Mouse (Mus musculus): ENCODE results near the gene Ctnna3. TPM values are rescaled to one million over a fixed set of nuclear protein-coding genes. Genes with fewer than 3 reads are reported as not detected.

Gene Ctnna3
- polyA plus RNA-seq, 1 experiment from 2014 or later, result 0.35 TPM

DNA sequence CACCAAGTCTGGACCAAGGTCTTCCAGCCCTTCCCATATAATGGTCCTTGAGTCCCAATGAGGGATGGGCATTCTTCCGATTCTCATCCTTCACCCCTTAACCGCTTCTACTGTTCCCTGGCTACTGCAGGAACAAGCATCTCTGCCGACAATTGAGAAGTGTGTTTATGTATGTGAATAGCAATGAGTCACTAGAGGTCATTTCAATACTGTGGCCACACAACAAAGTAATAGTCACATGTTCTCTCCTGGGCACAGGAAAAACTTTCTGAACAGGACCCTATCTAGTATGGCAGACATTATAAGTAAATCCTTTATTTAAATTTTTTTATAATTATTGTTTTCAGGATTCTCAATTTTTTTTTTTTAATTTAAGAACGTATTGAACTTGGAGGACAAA, 1211.2 kb downstream of the Ctnna3 start:
- no peaks in the 10 kb centered on the region for H3K36me3 ChIP-seq (replicated peaks; ENCODE audit: control insufficient read depth, insufficient read depth, low read depth, low read length)
- H3K27ac ChIP-seq (replicated peaks; ENCODE audit: low read depth, low read length), result no peak overlapping the region
- H3K27me3 ChIP-seq (ENCODE audit: control insufficient read depth, insufficient read depth, low read length), result no peaks in the 10 kb centered on the region
- H3K4me2 ChIP-seq (ENCODE audit: low read depth, low read length), result no peak overlapping the region
- H3K9ac ChIP-seq (replicated peaks; ENCODE audit: low read length), result no peak overlapping the region
- DNase-seq (ENCODE audit: low spot score), result no peak
- no peak for ATAC-seq (replicated peaks; ENCODE audit: insufficient number of reproducible peaks, low FRiP score, low TSS enrichment, low read depth)
- 73% methylated on average over 4 of the region's 4 CpGs for WGBS
- H3K4me3 ChIP-seq (ENCODE audit: low read depth, low read length), result no peak overlapping the region
- H3K4me1 ChIP-seq (ENCODE audit: control insufficient read depth, insufficient read depth, low read length), result no peaks in the 10 kb centered on the region
- H3K9me3 ChIP-seq (replicated peaks; ENCODE audit: control insufficient read depth, low read length), result no peaks in the 10 kb centered on the region

DNA sequence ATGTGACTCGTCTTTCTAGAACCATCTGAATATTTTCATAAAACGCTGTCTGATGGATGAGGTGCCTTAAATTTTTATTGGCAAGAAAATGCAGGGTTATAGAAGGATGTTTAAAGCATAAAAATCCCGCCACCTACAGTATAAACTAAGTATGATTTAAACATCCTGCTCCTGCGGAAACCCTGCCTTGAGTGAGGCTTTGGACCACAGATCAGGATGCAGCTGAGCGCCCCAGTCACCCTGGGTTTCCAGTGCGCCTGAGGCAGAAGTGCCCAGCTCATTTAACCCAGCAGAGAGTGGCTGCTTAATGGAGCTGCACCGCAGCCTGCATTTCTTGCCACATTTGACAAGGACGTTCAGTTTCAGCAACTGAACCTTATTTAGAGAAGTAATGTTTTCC, 1211.7 kb downstream of the Ctnna3 start:
- WGBS, result 52% methylated on average over 8 of the region's 8 CpGs
- Histone ChIP-seq H3K9me3 (replicated peaks; ENCODE audit: control insufficient read depth, low read length) (no peaks in the 10 kb centered on the region), H3K9ac (replicated peaks; ENCODE audit: low read length) (no peak overlapping the region), H3K27me3 (ENCODE audit: control insufficient read depth, insufficient read depth, low read length) (no peaks in the 10 kb centered on the region), H3K4me1 (ENCODE audit: control insufficient read depth, insufficient read depth, low read length) (no peaks in the 10 kb centered on the region), H3K27ac (replicated peaks; ENCODE audit: low read depth, low read length) (no peak overlapping the region), H3K4me2 (ENCODE audit: low read depth, low read length) (no peak overlapping the region), H3K36me3 (replicated peaks; ENCODE audit: control insufficient read depth, insufficient read depth, low read depth, low read length) (no peaks in the 10 kb centered on the region), H3K4me3 (ENCODE audit: low read depth, low read length) (no peak overlapping the region)
- ATAC-seq (replicated peaks; ENCODE audit: insufficient number of reproducible peaks, low FRiP score, low TSS enrichment, low read depth) (no peak), DNase-seq (ENCODE audit: low spot score) (peak; percentile 22)

DNA sequence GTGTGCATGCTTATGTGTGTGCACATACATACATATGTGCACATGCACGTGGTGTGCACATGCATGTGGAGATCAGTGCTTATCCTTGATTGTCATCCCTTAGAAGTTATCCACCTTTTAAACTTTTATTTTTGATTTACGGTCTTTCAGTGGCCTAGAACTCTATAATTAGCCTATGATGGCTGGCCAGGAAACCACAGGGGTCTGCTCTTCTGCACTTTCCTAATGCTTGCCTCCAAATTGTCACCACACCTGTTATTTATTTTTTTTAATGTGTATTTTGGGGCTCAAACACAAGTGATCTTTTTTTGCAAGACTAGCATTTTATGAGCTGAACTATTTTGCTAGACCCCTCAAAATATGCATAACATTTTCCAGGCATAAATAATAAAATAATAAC, 1214.1 kb downstream of the Ctnna3 start:
- Histone ChIP-seq H3K27me3 (ENCODE audit: control insufficient read depth, insufficient read depth, low read length) (no peaks in the 10 kb centered on the region), H3K4me2 (ENCODE audit: low read depth, low read length) (no peak overlapping the region), H3K9me3 (replicated peaks; ENCODE audit: control insufficient read depth, low read length) (no peaks in the 10 kb centered on the region), H3K27ac (replicated peaks; ENCODE audit: low read depth, low read length) (no peak overlapping the region), H3K36me3 (replicated peaks; ENCODE audit: control insufficient read depth, insufficient read depth, low read depth, low read length) (no peaks in the 10 kb centered on the region), H3K9ac (replicated peaks; ENCODE audit: low read length) (no peak overlapping the region), H3K4me3 (ENCODE audit: low read depth, low read length) (no peak overlapping the region), H3K4me1 (ENCODE audit: control insufficient read depth, insufficient read depth, low read length) (no peaks in the 10 kb centered on the region)
- WGBS, result 71% methylated on average over 2 of the region's 2 CpGs
- DNase-seq (ENCODE audit: low spot score) (no peak), ATAC-seq (replicated peaks; ENCODE audit: insufficient number of reproducible peaks, low FRiP score, low TSS enrichment, low read depth) (no peak)

DNA sequence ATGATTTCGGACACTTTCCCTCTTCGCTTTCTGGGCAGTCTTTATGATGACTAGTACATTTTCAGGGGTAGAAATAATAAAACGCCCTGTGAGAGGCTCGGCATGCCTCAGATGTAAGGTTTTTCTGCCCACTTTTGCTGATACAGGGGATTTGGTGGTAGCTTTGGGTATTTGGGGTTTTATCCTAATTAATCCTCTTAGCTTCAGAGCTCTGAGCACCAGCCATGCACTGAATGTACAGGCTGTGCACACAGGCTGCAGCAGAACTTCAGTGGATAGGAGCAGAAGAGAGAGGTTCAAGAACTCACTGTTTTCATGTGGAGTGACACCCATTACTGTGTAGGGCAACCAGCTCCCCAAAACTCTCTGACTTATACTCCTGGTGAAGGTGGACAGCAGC, 1231.3 kb downstream of the Ctnna3 start:
- Histone ChIP-seq H3K36me3 (replicated peaks; ENCODE audit: control insufficient read depth, insufficient read depth, low read depth, low read length) (no peaks in the 10 kb centered on the region), H3K27ac (replicated peaks; ENCODE audit: low read depth, low read length) (no peak overlapping the region), H3K9me3 (replicated peaks; ENCODE audit: control insufficient read depth, low read length) (no peaks in the 10 kb centered on the region), H3K4me2 (ENCODE audit: low read depth, low read length) (no peak overlapping the region), H3K9ac (replicated peaks; ENCODE audit: low read length) (no peak overlapping the region), H3K4me3 (ENCODE audit: low read depth, low read length) (no peak overlapping the region), H3K27me3 (ENCODE audit: control insufficient read depth, insufficient read depth, low read length) (no peaks in the 10 kb centered on the region), H3K4me1 (ENCODE audit: control insufficient read depth, insufficient read depth, low read length) (no peaks in the 10 kb centered on the region)
- DNase-seq (ENCODE audit: low spot score) (no peak), ATAC-seq (replicated peaks; ENCODE audit: insufficient number of reproducible peaks, low FRiP score, low TSS enrichment, low read depth) (no peak)
- WGBS, result 70% methylated on average over 4 of the region's 4 CpGs

DNA sequence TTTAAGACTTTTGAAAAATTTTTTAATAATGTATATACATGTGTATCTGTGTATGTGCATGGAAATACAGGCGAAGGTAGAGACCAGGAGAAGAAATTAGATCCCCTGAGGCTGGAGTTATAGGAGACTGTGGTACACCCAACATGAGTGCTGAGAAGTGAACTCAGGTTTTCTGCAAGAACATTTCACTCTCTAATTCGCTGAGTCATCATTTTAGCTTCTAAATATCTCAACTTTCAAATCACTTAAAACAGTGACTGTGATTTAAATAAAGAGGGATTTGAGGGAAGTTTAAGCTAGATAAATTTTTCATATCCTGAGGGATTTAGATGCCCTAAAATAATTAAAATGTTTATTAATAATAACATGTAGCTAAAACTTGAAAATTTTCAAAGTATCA, 1241.6 kb downstream of the Ctnna3 start:
- Histone ChIP-seq H3K4me1 (ENCODE audit: control insufficient read depth, insufficient read depth, low read length) (no peaks in the 10 kb centered on the region), H3K36me3 (replicated peaks; ENCODE audit: control insufficient read depth, insufficient read depth, low read depth, low read length) (no peaks in the 10 kb centered on the region), H3K9ac (replicated peaks; ENCODE audit: low read length) (no peak overlapping the region), H3K27ac (replicated peaks; ENCODE audit: low read depth, low read length) (no peak overlapping the region), H3K27me3 (ENCODE audit: control insufficient read depth, insufficient read depth, low read length) (no peaks in the 10 kb centered on the region), H3K4me3 (ENCODE audit: low read depth, low read length) (no peak overlapping the region), H3K9me3 (replicated peaks; ENCODE audit: control insufficient read depth, low read length) (no peaks in the 10 kb centered on the region), H3K4me2 (ENCODE audit: low read depth, low read length) (no peak overlapping the region)
- WGBS, result 80% methylated on average over 2 of the region's 2 CpGs
- ATAC-seq (replicated peaks; ENCODE audit: insufficient number of reproducible peaks, low FRiP score, low TSS enrichment, low read depth), result no peak
- DNase-seq (ENCODE audit: low spot score), result no peak

DNA sequence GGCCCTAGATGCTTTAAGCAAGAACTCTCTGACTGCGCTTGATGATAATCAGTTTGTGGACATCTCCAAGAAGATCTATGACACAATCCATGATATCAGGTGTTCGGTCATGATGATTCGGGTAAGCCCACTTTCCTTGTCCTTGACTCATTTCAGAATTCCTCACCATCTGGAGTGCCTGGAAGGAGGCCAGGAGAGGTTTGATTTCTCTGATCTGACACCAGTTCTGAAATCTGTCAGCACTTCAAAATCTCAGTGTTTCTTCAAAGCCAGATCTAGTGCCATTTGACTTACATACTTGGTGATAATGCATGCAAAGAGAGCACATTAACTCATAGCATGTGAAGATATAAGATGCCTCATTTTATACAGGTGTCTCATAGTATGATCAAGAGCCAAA, 1245.9 kb downstream of the Ctnna3 start:
- Histone ChIP-seq H3K4me2 (ENCODE audit: low read depth, low read length) (no peak overlapping the region), H3K27ac (replicated peaks; ENCODE audit: low read depth, low read length) (no peak overlapping the region), H3K9me3 (replicated peaks; ENCODE audit: control insufficient read depth, low read length) (no peaks in the 10 kb centered on the region), H3K9ac (replicated peaks; ENCODE audit: low read length) (no peak overlapping the region), H3K4me1 (ENCODE audit: control insufficient read depth, insufficient read depth, low read length) (no peaks in the 10 kb centered on the region), H3K36me3 (replicated peaks; ENCODE audit: control insufficient read depth, insufficient read depth, low read depth, low read length) (no peaks in the 10 kb centered on the region), H3K27me3 (ENCODE audit: control insufficient read depth, insufficient read depth, low read length) (no peaks in the 10 kb centered on the region), H3K4me3 (ENCODE audit: low read depth, low read length) (no peak overlapping the region)
- 87% methylated on average over 3 of the region's 3 CpGs for WGBS
- DNase-seq (ENCODE audit: low spot score), result no peak
- ATAC-seq (replicated peaks; ENCODE audit: insufficient number of reproducible peaks, low FRiP score, low TSS enrichment, low read depth), result no peak

DNA sequence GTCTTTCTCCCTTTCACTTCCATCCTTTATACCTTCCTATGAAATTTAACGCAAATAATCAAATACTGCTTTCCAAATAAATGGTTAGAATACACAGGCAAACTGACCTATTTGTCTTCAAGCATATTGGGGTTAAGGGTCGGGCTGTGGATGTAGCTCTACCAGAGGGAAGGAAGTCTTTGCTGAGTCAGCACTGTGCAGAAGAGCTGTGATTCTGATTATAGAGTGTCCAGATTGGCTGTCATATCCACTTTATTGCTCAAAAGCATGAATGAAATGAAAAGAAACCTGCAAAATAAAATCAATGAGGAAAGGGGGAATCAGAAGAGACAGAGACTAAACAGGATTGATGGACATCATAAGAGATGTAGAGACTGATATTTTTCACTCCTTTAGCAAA, 1280.1 kb downstream of the Ctnna3 start:
- Histone ChIP-seq H3K27me3 (ENCODE audit: control insufficient read depth, insufficient read depth, low read length) (no peaks in the 10 kb centered on the region), H3K4me2 (ENCODE audit: low read depth, low read length) (no peak overlapping the region), H3K4me3 (ENCODE audit: low read depth, low read length) (no peak overlapping the region), H3K36me3 (replicated peaks; ENCODE audit: control insufficient read depth, insufficient read depth, low read depth, low read length) (no peaks in the 10 kb centered on the region), H3K9me3 (replicated peaks; ENCODE audit: control insufficient read depth, low read length) (no peaks in the 10 kb centered on the region), H3K4me1 (ENCODE audit: control insufficient read depth, insufficient read depth, low read length) (no peaks in the 10 kb centered on the region), H3K9ac (replicated peaks; ENCODE audit: low read length) (no peak overlapping the region), H3K27ac (replicated peaks; ENCODE audit: low read depth, low read length) (no peak overlapping the region)
- DNase-seq (ENCODE audit: low spot score) (no peak), ATAC-seq (replicated peaks; ENCODE audit: insufficient number of reproducible peaks, low FRiP score, low TSS enrichment, low read depth) (no peak)
- 79% methylated on average over 2 of the region's 2 CpGs for WGBS

DNA sequence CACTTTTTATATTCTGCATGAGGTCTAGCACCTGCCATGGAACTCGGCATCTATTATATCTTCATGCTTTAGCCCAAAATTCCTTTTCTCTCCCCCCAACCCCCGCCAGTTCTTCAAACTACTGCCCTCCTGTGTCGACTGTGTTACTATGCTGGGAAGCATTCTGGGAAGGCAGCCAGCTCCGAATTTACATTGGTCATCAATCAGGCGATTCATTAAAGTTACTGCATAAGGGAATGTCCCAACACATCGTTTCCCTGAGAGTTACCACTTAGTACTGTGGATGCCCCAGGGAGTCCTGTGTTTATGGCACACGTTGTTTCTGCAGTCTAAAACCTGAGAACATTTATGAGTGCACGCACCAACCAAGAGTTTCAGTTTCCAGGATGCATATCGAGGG, 1288.1 kb downstream of the Ctnna3 start:
- H3K4me1 ChIP-seq (ENCODE audit: control insufficient read depth, insufficient read depth, low read length), result no peaks in the 10 kb centered on the region
- H3K27ac ChIP-seq (replicated peaks; ENCODE audit: low read depth, low read length), result no peak overlapping the region
- H3K4me3 ChIP-seq (ENCODE audit: low read depth, low read length), result no peak overlapping the region
- H3K9me3 ChIP-seq (replicated peaks; ENCODE audit: control insufficient read depth, low read length), result no peaks in the 10 kb centered on the region
- H3K4me2 ChIP-seq (ENCODE audit: low read depth, low read length), result no peak overlapping the region
- ATAC-seq (replicated peaks; ENCODE audit: insufficient number of reproducible peaks, low FRiP score, low TSS enrichment, low read depth) (no peak), DNase-seq (ENCODE audit: low spot score) (no peak)
- H3K36me3 ChIP-seq (replicated peaks; ENCODE audit: control insufficient read depth, insufficient read depth, low read depth, low read length), result no peaks in the 10 kb centered on the region
- no peaks in the 10 kb centered on the region for H3K27me3 ChIP-seq (ENCODE audit: control insufficient read depth, insufficient read depth, low read length)
- H3K9ac ChIP-seq (replicated peaks; ENCODE audit: low read length), result no peak overlapping the region
- WGBS, result 83% methylated on average over 9 of the region's 9 CpGs

DNA sequence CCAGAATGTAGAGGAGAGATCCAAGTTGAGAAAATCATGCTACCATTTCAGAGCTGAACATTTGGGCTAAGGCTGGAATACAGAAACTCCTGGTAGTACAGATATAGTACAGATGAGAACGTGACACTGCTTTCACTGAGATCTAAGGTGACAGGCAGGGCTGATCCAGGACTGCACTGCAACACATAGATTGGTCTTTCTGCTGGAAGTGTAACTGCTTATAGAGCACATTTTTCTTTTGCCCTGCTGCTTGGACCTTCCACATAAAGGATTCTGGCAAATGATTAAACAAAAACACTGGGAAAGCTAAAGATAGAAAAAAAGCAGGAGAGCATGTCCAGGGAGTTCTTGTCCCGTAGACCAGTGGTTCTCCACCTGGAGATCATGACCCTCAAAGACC, 1305.8 kb downstream of the Ctnna3 start:
- Histone ChIP-seq H3K4me3 (ENCODE audit: low read depth, low read length) (no peak overlapping the region), H3K9me3 (replicated peaks; ENCODE audit: control insufficient read depth, low read length) (no peaks in the 10 kb centered on the region), H3K36me3 (replicated peaks; ENCODE audit: control insufficient read depth, insufficient read depth, low read depth, low read length) (no peaks in the 10 kb centered on the region), H3K4me1 (ENCODE audit: control insufficient read depth, insufficient read depth, low read length) (no peaks in the 10 kb centered on the region), H3K4me2 (ENCODE audit: low read depth, low read length) (no peak overlapping the region), H3K27me3 (ENCODE audit: control insufficient read depth, insufficient read depth, low read length) (no peaks in the 10 kb centered on the region), H3K9ac (replicated peaks; ENCODE audit: low read length) (no peak overlapping the region), H3K27ac (replicated peaks; ENCODE audit: low read depth, low read length) (no peak overlapping the region)
- no peak for DNase-seq (ENCODE audit: low spot score)
- ATAC-seq (replicated peaks; ENCODE audit: insufficient number of reproducible peaks, low FRiP score, low TSS enrichment, low read depth), result no peak
- WGBS, result 76% methylated on average over 2 of the region's 2 CpGs
